Mouse (Mus musculus) lung, embryonic 14.5 days (tissue): ENCODE data around the gene Gad1. TPM values are rescaled to one million over a fixed set of nuclear protein-coding genes. Genes with fewer than 3 reads are reported as not detected.
"Not testable (repeated sequence)": the region's sequence is repeated elsewhere in the genome, so short reads cannot be mapped to it uniquely, and the experiment has no call there.

ENCODE experiments used
- ATAC-seq: fragments of 200-750 bp; cut with Nextera tagmentation; 2 replicates; pipeline ENCODE4 v1.8.0; 2017; ENCODE audit warnings: mild to moderate bottlenecking, moderate TSS enrichment, moderate library complexity; ENCODE audit not compliant: insufficient read depth
- DNase-seq: peaks from one replicate; pipeline ENCODE4 v3.0.0-alpha.2; 2015
- H3K27ac ChIP-seq: fragments of 300-500 bp; sonication (generic); 2 replicates; pipeline ENCODE4 v1.5.1; 2014; ENCODE audit warnings: low read depth, mild to moderate bottlenecking, moderate library complexity
- H3K27me3 ChIP-seq: fragments of 300-500 bp; sonication (generic); 2 replicates; pipeline ENCODE4 v1.6.1; 2014; ENCODE audit warnings: low read length, control low read depth; ENCODE audit not compliant: insufficient read depth
- H3K36me3 ChIP-seq: fragments of 300-500 bp; sonication (generic); 2 replicates; pipeline ENCODE4 v1.6.1; 2014; ENCODE audit warnings: control low read depth; ENCODE audit not compliant: insufficient read depth
- H3K4me1 ChIP-seq: fragments of 300-500 bp; sonication (generic); 2 replicates; pipeline ENCODE4 v1.6.1; 2014; ENCODE audit warnings: antibody characterized with exemption, control low read depth; ENCODE audit not compliant: insufficient read depth
- H3K4me2 ChIP-seq: fragments of 300-500 bp; sonication (generic); 2 replicates; pipeline ENCODE4 v1.6.1; 2014; ENCODE audit warnings: mild to moderate bottlenecking
- H3K4me3 ChIP-seq: fragments of 300-500 bp; sonication (generic); 2 replicates; pipeline ENCODE4 v1.5.1; 2014; ENCODE audit warnings: low read depth, low read length
- H3K9ac ChIP-seq: fragments of 300-500 bp; sonication (generic); 2 replicates; pipeline ENCODE4 v1.6.1; 2014
- H3K9me3 ChIP-seq: fragments of 300-500 bp; sonication (generic); 2 replicates; pipeline ENCODE4 v1.6.1; 2016; ENCODE audit warnings: low read depth, low read length, control low read depth
- CTCF ChIP-seq: IDR thresholded peaks from 2 replicates; pipeline ENCODE4 v1.5.1; 2016; ENCODE audit warnings: antibody characterized with exemption, low read depth
- WGBS: fragments of 180-500 bp; shearing (Covaris S2); extraction: QIAGEN DNeasy Blood & Tissue Kit; methylation state at CpG from one replicate; pipeline ENCODE4 v1.1.7; 2014; 5-methylcytosine and 5-hydroxymethylcytosine counted together
- polyA plus RNA-seq: library from polyadenylated mRNA; unstranded; fragments of >200 nt; fragmentation: Nextera tagmentation; extraction: Ambion mirVana; gene quantifications from 2 replicates; pipeline ENCODE4 v1.2.1, GENCODE M21; 2014

Gene Gad1
- polyA plus RNA-seq, 1 experiment from 2014 or later = 0.28 TPM

DNA sequence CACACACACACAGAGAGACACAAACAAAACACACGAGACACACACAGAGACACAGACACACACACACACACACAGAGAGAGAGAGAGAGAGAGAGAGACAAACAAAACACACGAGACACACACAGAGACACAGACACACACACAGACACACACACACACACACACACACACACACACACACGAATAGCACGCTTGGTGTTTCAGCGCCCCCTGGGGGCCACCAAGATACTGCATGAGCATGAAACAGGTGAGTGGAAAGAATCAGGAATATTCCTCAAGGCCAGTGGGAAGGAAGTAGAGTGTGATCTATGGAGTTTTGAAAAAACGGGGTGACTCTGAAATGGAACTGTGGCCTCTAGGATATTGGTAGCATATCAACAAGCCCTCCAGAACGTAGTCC lies 14.6 kb upstream of the Gad1 start:
- not testable (repeated sequence) for ATAC-seq, H3K9me3 ChIP-seq, H3K4me1 ChIP-seq, H3K4me3 ChIP-seq, H3K27ac ChIP-seq, H3K4me2 ChIP-seq, H3K9ac ChIP-seq, H3K27me3 ChIP-seq, H3K36me3 ChIP-seq
- TF ChIP-seq CTCF = peak; percentile 83
- DNase-seq = peak; percentile 67
- WGBS = 42% methylated on average over 7 of the region's 7 CpGs

DNA sequence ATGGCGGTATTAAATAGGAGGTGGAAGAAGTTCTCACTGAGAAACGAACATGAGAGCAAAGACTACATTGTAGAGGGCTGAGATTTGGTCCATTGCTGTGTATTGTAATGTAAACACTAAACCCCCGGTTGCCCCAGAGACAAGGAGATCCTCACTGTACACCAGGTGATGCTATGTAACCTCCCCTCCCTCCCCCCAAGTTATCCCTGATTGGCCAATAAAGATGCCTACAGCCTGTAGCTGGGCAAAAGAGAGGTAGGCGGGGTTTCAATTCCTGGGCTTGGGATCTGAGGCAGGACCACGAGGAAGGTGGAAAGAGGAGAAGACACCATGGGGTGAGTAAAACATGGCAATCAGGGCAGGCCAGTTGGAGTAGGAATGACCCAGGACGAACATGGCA lies 2.2 kb upstream of the Gad1 start:
- ATAC-seq (no peak), DNase-seq (no peak)
- TF ChIP-seq CTCF = no peak
- Histone ChIP-seq H3K4me2 (no peak overlapping the region), H3K9me3 (no peaks in the 10 kb centered on the region), H3K36me3 (no peaks in the 10 kb centered on the region), H3K27ac (no peak overlapping the region), H3K4me1 (no peaks in the 10 kb centered on the region), H3K27me3 (no peaks in the 10 kb centered on the region), H3K4me3 (no peak overlapping the region), H3K9ac (no peak overlapping the region)
- WGBS = 35% methylated on average over 6 of the region's 6 CpGs

DNA sequence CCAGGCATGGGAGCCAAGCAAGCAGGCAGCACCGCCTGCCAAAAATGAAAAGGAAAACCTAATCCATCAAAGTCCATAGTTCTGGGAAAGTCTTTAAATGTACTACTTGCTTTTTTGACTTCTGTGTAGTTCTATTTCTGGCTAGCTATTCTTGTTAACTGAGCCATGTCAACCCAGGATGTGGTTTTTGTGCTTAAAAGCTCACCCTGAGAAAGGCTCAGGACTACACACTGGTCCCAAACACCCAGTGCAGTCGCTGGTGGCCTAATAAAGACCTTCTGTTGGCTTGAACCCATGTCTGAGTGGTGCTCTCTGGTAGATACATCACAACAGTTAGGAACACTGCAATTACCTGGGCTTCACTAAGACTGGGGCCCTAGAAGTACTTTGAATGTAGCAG lies 1.4 kb upstream of the Gad1 start:
- H3K4me3 ChIP-seq = no peak overlapping the region
- no peak overlapping the region for H3K27ac ChIP-seq
- WGBS = 72% methylated on average over 2 of the region's 2 CpGs
- ATAC-seq (no peak), DNase-seq (no peak)
- H3K9ac ChIP-seq = no peak overlapping the region
- H3K4me2 ChIP-seq = no peak overlapping the region
- H3K36me3 ChIP-seq = no peaks in the 10 kb centered on the region
- no peak for TF ChIP-seq CTCF
- H3K9me3 ChIP-seq = no peaks in the 10 kb centered on the region
- H3K4me1 ChIP-seq = no peaks in the 10 kb centered on the region
- no peaks in the 10 kb centered on the region for H3K27me3 ChIP-seq

DNA sequence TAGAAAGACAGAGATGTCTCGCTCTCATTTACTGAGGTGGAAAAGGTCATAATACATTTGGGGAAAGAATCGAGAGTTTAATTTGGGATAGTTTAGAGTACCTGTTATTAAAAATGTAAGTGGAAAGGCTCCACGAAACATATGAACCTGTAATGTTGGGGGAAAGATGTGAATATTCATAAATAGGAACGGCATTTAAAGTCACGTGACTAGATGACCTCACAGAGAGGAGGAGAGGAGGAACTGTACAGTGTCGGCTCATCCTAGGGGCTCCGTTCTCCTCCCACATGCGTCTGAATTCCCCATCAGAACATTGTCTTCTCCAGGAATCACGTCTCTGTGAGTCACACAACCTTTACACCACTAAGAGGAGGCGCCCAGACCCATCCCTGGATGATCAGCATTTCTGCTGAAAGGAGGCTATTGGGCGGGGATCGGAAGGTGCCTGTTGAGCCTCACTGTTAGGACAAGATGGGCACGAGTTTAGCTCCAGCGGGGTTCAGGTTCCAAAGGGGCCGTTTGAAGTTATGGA lies 739 bp upstream of the Gad1 start:
- Histone ChIP-seq H3K4me1 (no peaks in the 10 kb centered on the region), H3K27ac (no peak overlapping the region), H3K27me3 (no peaks in the 10 kb centered on the region), H3K9ac (no peak overlapping the region), H3K4me2 (no peak overlapping the region), H3K36me3 (no peaks in the 10 kb centered on the region), H3K9me3 (no peaks in the 10 kb centered on the region), H3K4me3 (no peak overlapping the region)
- no peak for TF ChIP-seq CTCF
- 73% methylated on average over 15 of the region's 15 CpGs for whole genome bisulfite sequencing
- ATAC-seq = no peak
- DNase-seq = no peak

DNA sequence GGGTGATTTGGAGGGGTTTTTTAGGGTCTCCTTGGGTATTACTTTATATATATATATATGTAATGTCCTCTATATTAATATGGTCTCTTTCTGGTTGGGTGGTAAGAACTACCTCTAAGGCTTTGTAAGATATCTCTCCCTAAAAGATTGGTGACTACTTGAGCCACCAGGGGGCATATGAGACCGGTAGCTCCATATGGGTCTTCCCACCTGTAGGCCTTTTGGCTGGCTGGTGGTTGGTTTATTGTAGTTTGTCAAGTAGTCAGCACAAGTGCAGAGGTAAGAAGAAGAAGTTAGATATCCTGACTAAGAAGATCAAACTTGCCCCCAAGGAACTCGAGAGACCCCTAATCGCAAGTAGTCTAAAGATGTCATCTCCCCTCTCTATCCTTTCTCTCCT lies 954 bp downstream of the Gad1 start:
- ATAC-seq (no peak), DNase-seq (no peak)
- Histone ChIP-seq H3K9me3 (no peaks in the 10 kb centered on the region), H3K9ac (no peak overlapping the region), H3K27me3 (peaks cover 2% of the 10 kb centered on the region), H3K4me1 (no peaks in the 10 kb centered on the region), H3K4me3 (no peak overlapping the region), H3K27ac (no peak overlapping the region), H3K4me2 (no peak overlapping the region), H3K36me3 (no peaks in the 10 kb centered on the region)
- 77% methylated on average over 3 of the region's 3 CpGs for WGBS
- peak; percentile 24 for TF ChIP-seq CTCF

DNA sequence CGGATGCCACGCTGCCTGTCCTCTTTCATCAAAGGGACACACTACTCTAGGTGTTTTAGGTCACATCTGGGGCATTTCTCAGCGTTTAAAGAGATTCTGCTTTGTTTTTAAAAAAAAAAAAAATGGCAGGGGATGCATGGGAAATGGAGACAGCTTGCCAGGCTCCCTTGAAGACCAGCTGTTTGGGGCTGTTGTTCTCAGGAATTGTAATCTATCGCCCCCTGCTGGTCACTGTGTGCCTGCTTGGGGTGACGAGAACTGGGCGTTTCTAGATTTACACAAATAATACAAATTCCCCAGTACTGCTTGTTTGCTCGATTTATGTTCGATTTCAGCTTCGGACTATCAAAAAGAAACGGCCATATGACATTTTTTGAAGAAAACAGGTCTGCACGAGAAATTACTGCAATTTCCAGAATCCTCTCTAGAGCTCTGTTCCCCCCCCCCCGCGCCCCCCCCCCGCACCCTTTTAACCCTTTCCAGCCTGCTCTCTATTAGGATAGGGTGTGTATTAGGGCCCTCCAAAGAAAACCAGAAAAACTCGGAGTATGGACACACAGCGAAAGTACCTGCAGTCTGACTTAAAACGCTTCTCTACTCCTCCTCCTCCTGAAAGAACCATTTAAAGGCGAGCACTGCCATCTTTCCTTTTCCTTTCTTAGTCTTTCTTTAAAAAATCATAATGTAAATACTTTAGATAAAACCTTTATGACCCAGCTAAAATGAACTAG lies 5.4 kb downstream of the Gad1 start:
- 5% methylated on average over 17 of the region's 18 CpGs for WGBS
- no peak overlapping the region for H3K4me2 ChIP-seq

DNA sequence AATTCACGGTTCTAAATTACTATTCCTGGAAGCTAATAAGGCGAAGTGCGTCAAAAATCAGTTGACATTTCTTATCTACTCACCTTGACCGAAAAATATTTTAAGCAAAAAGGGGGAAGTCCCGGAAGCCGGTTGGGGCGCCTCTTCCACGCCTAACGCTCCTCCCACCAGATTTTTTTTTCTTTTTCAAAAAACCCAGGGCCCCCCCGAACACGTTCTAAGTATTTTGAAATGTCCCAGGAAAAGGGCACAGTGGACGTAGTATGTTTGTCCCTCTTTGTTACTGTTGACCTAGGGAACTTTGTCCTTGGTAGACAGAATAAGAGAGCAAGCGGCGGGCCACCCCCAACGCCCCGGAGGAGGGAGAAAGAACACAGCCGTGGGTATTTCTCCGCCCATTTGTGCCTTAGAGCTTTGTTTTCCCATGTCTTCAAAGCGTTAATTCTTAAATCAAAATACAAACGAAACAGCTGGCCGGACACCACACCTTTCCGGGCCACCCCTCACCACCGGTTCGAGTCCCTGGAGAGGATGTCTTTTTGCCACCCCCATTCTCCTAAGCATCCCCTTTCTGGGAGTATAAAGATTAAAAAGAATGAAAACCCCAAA lies 6.1 kb downstream of the Gad1 start:
- ATAC-seq = no peak

More for the DNA sequence above, 5.4 kb downstream of the Gad1 start:
- DNase-seq (peak; percentile 98), ATAC-seq (no peak)
- Histone ChIP-seq H3K9me3 (no peaks in the 10 kb centered on the region), H3K27me3 (peaks cover 46% of the 10 kb centered on the region), H3K4me1 (peaks cover 1% of the 10 kb centered on the region; the same call in 1 of the 2 replicates), H3K27ac (no peak overlapping the region), H3K4me3 (no peak overlapping the region), H3K36me3 (no peaks in the 10 kb centered on the region), H3K9ac (no peak overlapping the region)
- peak; percentile 92 for TF ChIP-seq CTCF

More for the DNA sequence above, 6.1 kb downstream of the Gad1 start:
- no peak for TF ChIP-seq CTCF
- H3K4me2 ChIP-seq = no peak overlapping the region
- 11% methylated on average over 24 of the region's 24 CpGs for WGBS
- H3K27me3 ChIP-seq = peaks cover 52% of the 10 kb centered on the region
- no peak overlapping the region for H3K27ac ChIP-seq
- DNase-seq = no peak
- no peaks in the 10 kb centered on the region for H3K36me3 ChIP-seq
- peaks cover 3% of the 10 kb centered on the region; the same call in 1 of the 2 replicates for H3K4me1 ChIP-seq
- no peak overlapping the region for H3K4me3 ChIP-seq
- no peaks in the 10 kb centered on the region for H3K9me3 ChIP-seq
- H3K9ac ChIP-seq = no peak overlapping the region
